Mouse (Mus musculus) ES-E14 (cell line): ENCODE measurements around the gene Iqgap3.

ENCODE experiments used
- CHD2 ChIP-seq: IDR thresholded peaks from 2 replicates; pipeline ENCODE4 v1.6.1; 2014; ENCODE audit warnings: mild to moderate bottlenecking, low read depth, low read length, inconsistent platforms
- ZC3H11A ChIP-seq: IDR thresholded peaks from 2 replicates; pipeline ENCODE4 v1.6.1; 2012; ENCODE audit warnings: low read depth, mild to moderate bottlenecking, inconsistent platforms, low read length, borderline replicate concordance

DNA sequence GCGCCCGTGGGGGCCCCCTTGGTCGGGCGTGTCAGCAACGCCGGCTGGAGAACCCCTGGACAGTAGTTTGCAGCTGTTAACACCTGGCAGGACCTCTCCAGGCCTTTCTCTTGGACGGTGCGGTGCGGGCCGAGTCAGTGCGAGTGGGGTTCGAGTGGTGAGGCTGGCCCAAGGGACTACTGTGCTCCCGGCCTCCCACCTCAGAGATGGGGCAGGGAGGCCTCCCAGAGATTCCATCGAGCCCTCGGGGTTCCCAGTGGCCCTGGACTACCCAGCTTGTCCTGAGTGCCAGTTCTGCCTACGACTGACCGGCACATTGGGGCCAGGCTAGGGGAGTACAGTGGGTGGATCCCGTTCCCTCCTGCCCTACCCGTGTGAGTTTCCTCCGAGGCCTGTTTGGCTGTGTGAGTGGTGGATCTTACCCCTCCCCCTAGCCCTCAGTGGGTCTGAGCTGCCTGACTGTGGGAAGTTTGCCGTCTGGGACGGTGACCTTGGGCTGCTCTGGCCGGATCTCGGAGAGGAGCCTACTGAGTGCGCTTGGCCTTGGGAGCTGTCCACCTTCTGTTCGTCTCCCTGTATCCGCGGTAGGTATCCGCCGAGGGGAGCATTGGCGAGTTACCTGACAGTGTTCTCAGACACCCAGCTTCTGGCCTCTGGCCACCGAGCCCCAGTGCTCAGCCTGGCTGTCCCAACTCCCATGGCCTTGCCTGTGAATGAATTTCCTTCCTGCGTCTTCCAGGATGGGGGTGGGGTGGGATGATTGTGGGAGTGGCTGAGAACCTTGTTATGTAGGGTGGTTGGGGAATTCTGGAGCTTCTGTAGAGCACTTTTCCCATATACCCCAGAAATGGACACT, 61.4 kb downstream of the Iqgap3 start:
- TF ChIP-seq CHD2 = no peak
- no peak for TF ChIP-seq ZC3H11A
